7 mouse cellular contexts compared by ENCODE assay signal in the genomic region with DNA sequence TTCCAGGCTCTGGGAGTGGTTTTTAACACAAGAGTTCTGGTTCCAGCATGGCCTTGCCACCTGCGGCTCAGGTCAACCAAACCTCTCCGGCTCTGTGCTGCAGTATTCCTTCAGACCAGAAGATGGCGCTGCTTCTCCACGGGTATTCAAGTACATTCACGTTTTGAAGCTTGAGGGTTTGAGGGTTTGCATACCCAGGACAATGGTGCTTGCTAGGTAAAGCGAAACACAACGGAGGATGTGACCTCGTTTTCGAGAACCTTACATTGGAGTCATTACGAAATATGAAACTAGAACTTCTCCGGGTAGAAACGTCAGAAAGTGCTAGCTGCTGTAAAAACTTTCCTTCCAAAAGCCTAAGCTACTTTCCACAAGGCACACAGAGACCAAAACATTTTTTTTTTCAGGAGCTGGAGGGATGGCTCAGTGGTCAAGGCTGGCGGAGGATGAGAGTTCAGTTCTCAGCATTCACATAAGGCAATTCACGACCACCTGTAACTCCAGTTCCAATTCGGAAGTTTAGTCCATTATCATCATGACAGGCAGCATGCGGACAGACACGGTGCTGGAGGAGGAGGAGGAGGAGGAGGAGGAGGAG. TPM values are rescaled to one million over a fixed set of nuclear protein-coding genes. Genes with fewer than 3 reads are reported as not detected.
DNase-seq lines count a peak whose midpoint lies in the region; ATAC-seq lines count a peak whose summit lies in the region.

No protein-coding gene starts in this region.

- H3K4me2 ChIP-seq in embryonic facial prominence, embryonic 11.5 days (ENCODE audit: low read depth, low read length): peak overlapping the region; percentile 19
- H3K4me2 ChIP-seq in limb, embryonic 12.5 days: peak overlapping the region; percentile 51
- H3K4me2 ChIP-seq in midbrain, embryonic 14.5 days (ENCODE audit: low read length): peak overlapping the region; percentile 54

- WGBS in embryonic facial prominence, embryonic 11.5 days: 3% methylated on average over 17 of the region's 17 CpGs
- WGBS in limb, embryonic 12.5 days: 2% methylated on average over 17 of the region's 17 CpGs
- WGBS in midbrain, embryonic 14.5 days: 3% methylated on average over 17 of the region's 17 CpGs

- H3K36me3 ChIP-seq in embryonic facial prominence, embryonic 11.5 days (replicated peaks; ENCODE audit: control insufficient read depth, insufficient read depth, low read depth, low read length): no peaks in the 10 kb centered on the region
- H3K36me3 ChIP-seq in limb, embryonic 12.5 days: no peaks in the 10 kb centered on the region
- no peaks in the 10 kb centered on the region for H3K36me3 ChIP-seq in midbrain, embryonic 14.5 days (ENCODE audit: control insufficient read depth, insufficient read depth, low read length)

- H3K4me3 ChIP-seq in embryonic facial prominence, embryonic 11.5 days (ENCODE audit: low read depth, low read length): no peak overlapping the region
- H3K4me3 ChIP-seq in limb, embryonic 12.5 days (replicated peaks): 0 out of 2 replicates have a peak overlapping the region, but pooled peaks have one; percentile 13
- H3K4me3 ChIP-seq in midbrain, embryonic 14.5 days (replicated peaks; ENCODE audit: low read depth, low read length): 0 out of 2 replicates have a peak overlapping the region, but pooled peaks have one; percentile 9

- no peak overlapping the region for H3K9ac ChIP-seq in embryonic facial prominence, embryonic 11.5 days (replicated peaks; ENCODE audit: low read length)
- no peak overlapping the region for H3K9ac ChIP-seq in limb, embryonic 12.5 days (replicated peaks)
- no peak overlapping the region for H3K9ac ChIP-seq in midbrain, embryonic 14.5 days (replicated peaks; ENCODE audit: low read length)

- H3K4me1 ChIP-seq in embryonic facial prominence, embryonic 11.5 days (ENCODE audit: control insufficient read depth, insufficient read depth, low read length): no peaks in the 10 kb centered on the region
- peaks cover 12% of the 10 kb centered on the region for H3K4me1 ChIP-seq in limb, embryonic 12.5 days (replicated peaks)
- H3K4me1 ChIP-seq in midbrain, embryonic 14.5 days (ENCODE audit: control insufficient read depth, insufficient read depth, low read length): no peaks in the 10 kb centered on the region

- ATAC-seq in embryonic facial prominence, embryonic 11.5 days (replicated peaks; ENCODE audit: insufficient number of reproducible peaks, low FRiP score, low TSS enrichment, low read depth): no peak
- ATAC-seq in limb, embryonic 12.5 days (ENCODE audit: insufficient number of reproducible peaks, insufficient read depth, low FRiP score, low TSS enrichment, low read depth): no peak
- ATAC-seq in midbrain, embryonic 14.5 days (ENCODE audit: low FRiP score, low TSS enrichment): no peak; the same call in 1 of the 2 replicates

- no peaks in the 10 kb centered on the region for H3K9me3 ChIP-seq in embryonic facial prominence, embryonic 11.5 days (replicated peaks; ENCODE audit: control insufficient read depth, low read length)
- H3K9me3 ChIP-seq in limb, embryonic 12.5 days: no peaks in the 10 kb centered on the region
- H3K9me3 ChIP-seq in midbrain, embryonic 14.5 days (ENCODE audit: control insufficient read depth, low read length): no peaks in the 10 kb centered on the region

- no peak overlapping the region for H3K27ac ChIP-seq in embryonic facial prominence, embryonic 11.5 days (replicated peaks; ENCODE audit: low read depth, low read length)
- no peak overlapping the region for H3K27ac ChIP-seq in limb, embryonic 12.5 days
- H3K27ac ChIP-seq in midbrain, embryonic 14.5 days (replicated peaks; ENCODE audit: low read depth, low read length): no peak overlapping the region

- H3K27me3 ChIP-seq in embryonic facial prominence, embryonic 11.5 days (ENCODE audit: control insufficient read depth, insufficient read depth, low read length): no peaks in the 10 kb centered on the region
- peaks cover 9% of the 10 kb centered on the region for H3K27me3 ChIP-seq in limb, embryonic 12.5 days
- no peaks in the 10 kb centered on the region for H3K27me3 ChIP-seq in midbrain, embryonic 14.5 days (ENCODE audit: control insufficient read depth, insufficient read depth, low read length)

- DNase-seq in adrenal gland, postnatal 14 days: peak; percentile 89
- peak; percentile 90 for DNase-seq in embryonic facial prominence, embryonic 11.5 days (ENCODE audit: low spot score)
- peak; percentile 95 for DNase-seq in heart, adult 11 months
- peak; percentile 80 for DNase-seq in kidney, adult 11 months
- peak; percentile 93 for DNase-seq in midbrain, embryonic 14.5 days
- peak; percentile 70 to 85 for DNase-seq in spleen, adult 18-20 months

RNA-seq across cellular contexts. Expression of a gene that starts 19.5 kb away (rescaled TPM):
- 154 and 174 TPM in 2 replicates for total RNA-seq in adrenal gland, postnatal 14 days (2021)
- polyA plus RNA-seq in embryonic facial prominence, embryonic 11.5 days (2014; fragmentation: Nextera tagmentation; extraction: Ambion mirVana): 16.0 and 17.3 TPM in 2 replicates
- 23.0 and 23.4 TPM in 2 replicates for polyA plus RNA-seq in limb, embryonic 12.5 days (2016; fragmentation: Nextera tagmentation; extraction: Ambion mirVana)
- 28.3 and 46.5 TPM in 2 replicates for polyA plus RNA-seq in midbrain, embryonic 14.5 days (2014; fragmentation: Nextera tagmentation; extraction: Ambion mirVana)

RNA-seq across cellular contexts. Expression of a gene that starts 47.0 kb away (rescaled TPM):
- total RNA-seq in adrenal gland, postnatal 14 days (2021): not detected in 2 replicates
- not detected in 2 replicates for polyA plus RNA-seq in embryonic facial prominence, embryonic 11.5 days (2014; fragmentation: Nextera tagmentation; extraction: Ambion mirVana)
- polyA plus RNA-seq in limb, embryonic 12.5 days (2016; fragmentation: Nextera tagmentation; extraction: Ambion mirVana): not detected in 2 replicates
- polyA plus RNA-seq in midbrain, embryonic 14.5 days (2014; fragmentation: Nextera tagmentation; extraction: Ambion mirVana): 0.18 and 0.26 TPM in 2 replicates
